Mouse (Mus musculus): ENCODE measurements around the gene Rcc2. TPM values are rescaled to one million over a fixed set of nuclear protein-coding genes. Genes with fewer than 3 reads are reported as not detected.
A peak's percentile ranks its signal among the peaks of the same experiment; 100 is the strongest.

Gene Rcc2
- polyA plus RNA-seq, 1 experiment from 2014 or later = 30.1 TPM

- no peaks in the 10 kb centered on the region for H3K36me3 ChIP-seq (ENCODE audit: inconsistent target)
- no peak within 1 kb of the TSS for H3K27ac ChIP-seq
- WGBS (ENCODE audit: missing documents) = 82% methylated on average over 2 of the region's 2 CpGs
- no peaks in the 10 kb centered on the region for H3K79me2 ChIP-seq (ENCODE audit: inconsistent target)
- H3K4me3 ChIP-seq (ENCODE audit: inconsistent target) = no peak within 1 kb of the TSS
Measured at GRCm38 (mm10) chr4:140742543-140742942, 42.2 kb downstream of the Rcc2 start, which contains the start of gene Padi6. Gene Padi6 (minus strand): TSS chr4:140742643.

DNA sequence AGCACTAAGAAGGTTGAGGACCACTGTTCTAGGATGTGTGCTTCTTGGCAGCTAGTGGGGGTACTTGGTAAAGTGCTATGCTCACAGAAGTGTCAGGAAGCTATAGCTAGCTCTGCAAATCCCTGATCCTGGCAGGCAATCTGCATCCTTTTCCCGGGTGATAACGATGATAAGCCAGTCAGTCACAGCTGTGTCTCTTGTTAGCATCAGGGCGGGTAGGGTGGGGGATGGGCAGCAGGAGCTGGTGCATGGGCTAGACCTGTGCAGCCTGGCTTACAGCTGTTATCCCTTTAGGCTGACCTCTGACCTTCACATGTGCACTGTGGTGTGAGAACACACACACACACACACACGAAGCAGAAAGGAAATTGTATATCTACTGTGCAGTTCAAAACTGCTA lies 42.7 kb downstream of the Rcc2 start:
- Histone ChIP-seq H3K27ac (no peak overlapping the region), H3K79me2 (ENCODE audit: inconsistent target) (no peaks in the 10 kb centered on the region), H3K4me3 (ENCODE audit: inconsistent target) (no peak overlapping the region), H3K36me3 (ENCODE audit: inconsistent target) (no peaks in the 10 kb centered on the region)
- WGBS (ENCODE audit: missing documents) = 88% methylated on average over 4 of the region's 4 CpGs

GRCm38 (mm10) chr4:140744654-140745053 lies 44.3 kb downstream of the Rcc2 start:
- Histone ChIP-seq H3K27ac (no peak overlapping the region), H3K4me3 (ENCODE audit: inconsistent target) (no peak overlapping the region), H3K36me3 (ENCODE audit: inconsistent target) (no peaks in the 10 kb centered on the region), H3K79me2 (ENCODE audit: inconsistent target) (no peaks in the 10 kb centered on the region)
- 9% methylated on average over 3 of the region's 3 CpGs for WGBS (ENCODE audit: missing documents)

DNA sequence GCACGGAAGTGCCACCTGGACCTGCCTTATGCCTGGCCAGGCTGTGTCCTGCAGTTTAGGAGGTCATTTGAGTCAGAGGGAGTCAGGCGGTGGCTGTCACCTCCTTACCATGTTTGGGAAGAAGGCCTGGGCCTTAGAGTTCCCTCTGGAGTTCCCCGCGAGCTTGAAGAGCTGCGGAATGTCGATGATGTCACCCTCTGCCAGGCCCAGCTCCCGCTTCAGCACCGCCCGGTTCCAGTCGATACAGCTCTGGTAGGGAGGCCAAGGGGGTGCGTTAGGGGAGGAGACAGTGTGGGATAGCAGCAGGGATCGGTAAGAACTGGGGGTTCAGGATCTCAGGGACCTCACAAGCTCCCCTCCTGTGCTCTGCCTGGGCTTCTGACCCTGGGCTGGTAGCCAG lies 47.6 kb downstream of the Rcc2 start:
- 89% methylated on average over 12 of the region's 12 CpGs for whole genome bisulfite sequencing (ENCODE audit: missing documents)
- no peak overlapping the region for H3K4me3 ChIP-seq (ENCODE audit: inconsistent target)
- no peaks in the 10 kb centered on the region for H3K79me2 ChIP-seq (ENCODE audit: inconsistent target)
- H3K27ac ChIP-seq = no peak overlapping the region
- no peaks in the 10 kb centered on the region for H3K36me3 ChIP-seq (ENCODE audit: inconsistent target)

GRCm38 (mm10) chr4:140750328-140750727 lies 50.0 kb downstream of the Rcc2 start:
- no peak overlapping the region for H3K27ac ChIP-seq
- no peaks in the 10 kb centered on the region for H3K36me3 ChIP-seq (ENCODE audit: inconsistent target)
- 46% methylated on average over 19 of the region's 19 CpGs for WGBS (ENCODE audit: missing documents)
- no peak overlapping the region for H3K4me3 ChIP-seq (ENCODE audit: inconsistent target)
- H3K79me2 ChIP-seq (ENCODE audit: inconsistent target) = no peaks in the 10 kb centered on the region

DNA sequence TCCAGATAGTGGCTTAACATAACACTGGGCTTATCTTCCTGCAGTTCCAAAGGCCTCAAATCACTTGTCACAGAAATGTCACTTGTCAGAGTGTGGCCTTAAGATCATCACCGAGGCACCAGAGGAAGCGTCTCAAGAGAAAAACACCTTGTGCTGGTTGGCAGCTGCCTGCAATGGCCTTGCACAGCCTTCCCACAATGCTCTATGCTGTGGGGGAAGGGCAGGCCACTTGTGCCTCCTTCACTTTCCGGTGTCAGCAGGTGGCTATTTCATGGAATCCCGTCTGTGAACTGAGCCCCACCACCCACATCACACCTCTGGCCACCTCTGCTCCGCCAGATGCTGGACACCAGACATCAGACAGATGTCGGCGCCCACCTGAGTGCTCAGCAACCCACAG lies 53.0 kb downstream of the Rcc2 start:
- Histone ChIP-seq H3K27ac (no peak overlapping the region), H3K36me3 (ENCODE audit: inconsistent target) (no peaks in the 10 kb centered on the region), H3K4me3 (ENCODE audit: inconsistent target) (no peak overlapping the region), H3K79me2 (ENCODE audit: inconsistent target) (no peaks in the 10 kb centered on the region)
- 87% methylated on average over 7 of the region's 7 CpGs for WGBS (ENCODE audit: missing documents)

GRCm38 (mm10) chr4:140755811-140756210 lies 55.5 kb downstream of the Rcc2 start:
- 88% methylated on average over 3 of the region's 3 CpGs for WGBS (ENCODE audit: missing documents)
- no peak overlapping the region for H3K27ac ChIP-seq
- no peaks in the 10 kb centered on the region for H3K79me2 ChIP-seq (ENCODE audit: inconsistent target)

GRCm38 (mm10) chr4:140761601-140762000 lies 61.3 kb downstream of the Rcc2 start:
- no peaks in the 10 kb centered on the region for H3K79me2 ChIP-seq (ENCODE audit: inconsistent target)
- H3K27ac ChIP-seq = no peak overlapping the region
- H3K4me3 ChIP-seq (ENCODE audit: inconsistent target) = no peak overlapping the region
- WGBS (ENCODE audit: missing documents) = 97% methylated on average over 7 of the region's 7 CpGs
- H3K36me3 ChIP-seq (ENCODE audit: inconsistent target) = no peaks in the 10 kb centered on the region

More at GRCm38 (mm10) chr4:140755811-140756210, 55.5 kb downstream of the Rcc2 start:
- no peaks in the 10 kb centered on the region for H3K36me3 ChIP-seq (ENCODE audit: inconsistent target)
- no peak overlapping the region for H3K4me3 ChIP-seq (ENCODE audit: inconsistent target)

DNA sequence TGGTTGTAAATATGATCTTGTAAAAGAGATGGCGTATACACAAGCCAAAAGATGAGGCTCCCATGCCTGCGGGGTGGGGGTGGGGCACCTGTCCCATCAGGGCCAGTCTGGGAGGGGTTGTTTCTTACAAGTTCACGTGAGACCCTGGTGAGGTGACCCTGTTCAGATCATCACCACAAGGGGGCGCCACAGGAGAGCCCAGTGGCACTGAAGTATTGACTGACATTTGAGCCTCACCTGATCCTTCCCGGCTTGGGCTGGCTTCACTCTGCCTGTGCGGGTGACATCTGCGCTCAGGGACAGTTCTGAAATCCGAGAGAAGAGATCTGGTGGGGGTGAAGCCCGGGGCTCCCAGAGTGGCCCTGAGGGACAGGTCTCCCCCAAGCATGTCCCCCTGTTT lies 62.8 kb downstream of the Rcc2 start:
- H3K36me3 ChIP-seq (ENCODE audit: inconsistent target) = no peaks in the 10 kb centered on the region
- H3K27ac ChIP-seq = no peak overlapping the region
- 54% methylated on average over 9 of the region's 9 CpGs for WGBS (ENCODE audit: missing documents)
- H3K4me3 ChIP-seq (ENCODE audit: inconsistent target) = no peak overlapping the region
- no peaks in the 10 kb centered on the region for H3K79me2 ChIP-seq (ENCODE audit: inconsistent target)

DNA sequence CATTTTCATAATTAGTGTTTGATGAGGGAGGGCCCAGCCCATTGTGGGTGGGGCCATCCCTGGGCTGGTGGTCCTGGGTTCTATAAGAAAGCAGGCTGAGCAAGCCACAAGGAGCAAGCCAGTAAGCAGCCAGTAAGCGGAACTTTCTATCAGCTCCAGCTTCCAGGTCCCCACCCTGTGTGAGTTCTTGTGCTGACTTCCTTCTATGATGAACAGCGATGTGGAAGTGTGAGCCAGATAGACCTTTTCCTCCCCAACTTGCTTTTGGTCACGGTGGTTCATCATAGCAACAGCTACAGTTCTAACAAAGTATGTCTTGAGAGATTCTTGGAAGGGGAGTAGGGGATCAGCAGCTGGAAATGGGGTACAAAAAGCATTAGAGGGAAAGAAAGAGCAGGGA lies 65.6 kb downstream of the Rcc2 start:
- H3K79me2 ChIP-seq (ENCODE audit: inconsistent target) = no peaks in the 10 kb centered on the region
- 50% methylated on average over 3 of the region's 3 CpGs for WGBS (ENCODE audit: missing documents)
- H3K27ac ChIP-seq = peak overlapping the region; percentile 34; the same call in 1 of the 2 replicates
- no peaks in the 10 kb centered on the region for H3K36me3 ChIP-seq (ENCODE audit: inconsistent target)
- no peak overlapping the region for H3K4me3 ChIP-seq (ENCODE audit: inconsistent target)

DNA sequence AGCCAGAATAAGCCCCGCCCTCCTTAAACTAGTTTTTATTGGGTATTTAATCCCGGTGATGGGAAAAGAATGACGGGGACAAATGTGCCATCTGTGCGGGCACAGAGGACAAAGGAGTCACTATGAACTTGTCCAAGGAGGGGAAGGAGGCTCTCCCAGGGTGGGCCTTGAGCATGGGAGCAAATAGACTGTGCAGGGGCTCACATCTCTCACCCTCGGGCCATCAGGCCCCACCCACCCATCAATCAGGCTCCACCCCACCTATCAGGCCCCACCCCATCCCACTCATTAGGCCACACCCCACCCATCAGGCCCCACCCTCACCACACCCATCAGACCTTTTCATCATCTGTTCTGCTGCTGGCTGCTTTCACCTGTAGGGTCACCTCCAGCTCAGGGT lies 68.6 kb downstream of the Rcc2 start:
- 94% methylated on average over 5 of the region's 5 CpGs for WGBS (ENCODE audit: missing documents)

GRCm38 (mm10) chr4:140770433-140770832 lies 70.1 kb downstream of the Rcc2 start:
- no peaks in the 10 kb centered on the region for H3K36me3 ChIP-seq (ENCODE audit: inconsistent target)
- H3K27ac ChIP-seq = peak overlapping the region; percentile 74
- no peaks in the 10 kb centered on the region; the same call in 1 of the 2 replicates for H3K79me2 ChIP-seq (ENCODE audit: inconsistent target)
- WGBS (ENCODE audit: missing documents) = 14% methylated on average over 13 of the region's 13 CpGs
- H3K4me3 ChIP-seq (ENCODE audit: inconsistent target) = peak overlapping the region; percentile 16

More for the DNA sequence above, 68.6 kb downstream of the Rcc2 start:
- Histone ChIP-seq H3K27ac (no peak overlapping the region), H3K36me3 (ENCODE audit: inconsistent target) (no peaks in the 10 kb centered on the region), H3K4me3 (ENCODE audit: inconsistent target) (no peak overlapping the region), H3K79me2 (ENCODE audit: inconsistent target) (no peaks in the 10 kb centered on the region; the same call in 1 of the 2 replicates)

DNA sequence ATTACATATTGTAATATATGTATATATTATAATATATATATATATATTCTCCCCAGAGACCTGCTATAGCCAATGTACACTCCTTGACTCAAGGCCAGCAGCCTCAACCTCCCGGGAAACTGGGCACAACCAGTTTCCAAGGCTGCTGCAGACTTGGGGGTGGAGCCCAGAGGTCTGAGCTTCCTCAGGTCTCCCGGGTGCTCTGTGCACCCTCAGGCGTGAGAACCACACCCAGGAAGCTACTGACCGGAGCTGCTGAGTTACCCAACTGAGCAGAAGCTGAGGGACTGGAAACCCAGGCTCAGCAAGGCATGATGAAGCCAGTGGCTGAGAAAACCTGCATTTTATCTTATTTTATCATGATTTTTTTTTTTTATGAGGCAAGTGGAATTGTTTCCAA lies 70.8 kb downstream of the Rcc2 start:
- H3K4me3 ChIP-seq (ENCODE audit: inconsistent target) = no peak overlapping the region
- peak overlapping the region; percentile 63 for H3K27ac ChIP-seq
- H3K36me3 ChIP-seq (ENCODE audit: inconsistent target) = no peaks in the 10 kb centered on the region
- 7% methylated on average over 4 of the region's 4 CpGs for WGBS (ENCODE audit: missing documents)
- no peaks in the 10 kb centered on the region; the same call in 1 of the 2 replicates for H3K79me2 ChIP-seq (ENCODE audit: inconsistent target)

All from macrophage (primary cell).